Comparison of ENCODE assay signal across 21 mouse cellular contexts in genomic region chr9:13937301-13937700, GRCm38 (mm10).
DNase-seq lines count a peak whose midpoint lies in the region; ATAC-seq and TF ChIP-seq lines count a peak whose summit lies in the region.
"Had no signal": no experiment of that assay in that cellular context is flagged by ENCODE, and none has a peak within 500 bp of the region (broad histone marks: within the 10 kb centered on the region; RNA-seq: fewer than 3 reads in every experiment).

No protein-coding gene starts in this region.

- no peak overlapping the region for H3K9ac ChIP-seq in intestine, embryonic 16.5 days (ENCODE audit: low read depth, low read length)

- H3K27ac ChIP-seq in gastrocnemius, adult 2 months = no peak overlapping the region
- no peak overlapping the region for H3K27ac ChIP-seq in intestine, embryonic 16.5 days (ENCODE audit: low read length)

- 75% methylated on average over 2 of the region's 2 CpGs for WGBS in intestine, embryonic 16.5 days

- no peak for TF ChIP-seq CTCF in gastrocnemius, adult 2 months (IDR thresholded peaks at IDR 0.05)

- DNase-seq in heart, adult 11 months = peak; percentile 73
- DNase-seq in heart, postnatal 36 days = no peak
- DNase-seq in fat pad, adult 2 months (ENCODE audit: extremely low read depth, low read depth, low spot score) = peak; percentile 90
- peak; percentile 75 for DNase-seq in gonadal fat pad, adult 2 months (ENCODE audit: low read depth)
- DNase-seq in gastrocnemius, adult 2 months = no peak
- DNase-seq: adrenal gland, adult 2 months; adrenal gland, adult 8-10 months; adrenal gland, postnatal 10 days; adrenal gland, postnatal 14 days; adrenal gland, postnatal 25 days; adrenal gland, postnatal 36 days; B cell, adult 2 months; cerebellum, adult 11 months; cerebellum, adult 11-12 months; cerebellum, adult 18-20 months had no signal

- no peaks in the 10 kb centered on the region for H3K4me1 ChIP-seq in intestine, embryonic 16.5 days (ENCODE audit: control insufficient read depth, insufficient read depth, low read length)

- no peak overlapping the region for H3K4me3 ChIP-seq in gastrocnemius, adult 2 months
- H3K4me3 ChIP-seq in intestine, embryonic 16.5 days (ENCODE audit: low read length) = no peak overlapping the region

- no peaks in the 10 kb centered on the region for H3K9me3 ChIP-seq in intestine, embryonic 16.5 days (ENCODE audit: control insufficient read depth, low read length)
- H3K9me3 ChIP-seq: G1E had no signal

- ATAC-seq in intestine, embryonic 16.5 days = no peak
- ATAC-seq: activated CD4-positive, CD25-positive, alpha-beta regulatory T cell, adult 4 months; CD4-positive, CD25-positive, alpha-beta regulatory T cell, adult 4 months; Patski had no signal

- no peaks in the 10 kb centered on the region for H3K36me3 ChIP-seq in intestine, embryonic 16.5 days (ENCODE audit: control insufficient read depth, insufficient read depth, low read length)
- H3K36me3 ChIP-seq: G1E had no signal

- H3K27me3 ChIP-seq in intestine, embryonic 16.5 days (replicated peaks; ENCODE audit: control insufficient read depth, insufficient read depth, low read length) = no peaks in the 10 kb centered on the region
- H3K27me3 ChIP-seq: CH12.LX, Patski had no signal

- H3K4me2 ChIP-seq in intestine, embryonic 16.5 days (ENCODE audit: low read depth, low read length) = no peak overlapping the region

- intact Hi-C loops in heart, postnatal 36 days (cut with DNase I) = no loop called here
- intact Hi-C loops in gastrocnemius, adult 2 months (cut with DNase I) = no loop called here

Comparison
In these comparisons a context has a peak if more than half of its experiments do, and no peak if none do; other contexts are left out.
1. DNase-seq: peak in heart, adult 11 months (single experiment), fat pad, adult 2 months (single experiment) and gonadal fat pad, adult 2 months (single experiment); none in heart, postnatal 36 days (0 of 2) and gastrocnemius, adult 2 months (single experiment).